Mouse (Mus musculus): ENCODE results near the gene Txnip.
A peak's percentile ranks its signal among the peaks of the same experiment; 100 is the strongest.
"Not testable (repeated sequence)": the region's sequence is repeated elsewhere in the genome, so short reads cannot be mapped to it uniquely, and the experiment has no call there.

The Txnip gene

DNA sequence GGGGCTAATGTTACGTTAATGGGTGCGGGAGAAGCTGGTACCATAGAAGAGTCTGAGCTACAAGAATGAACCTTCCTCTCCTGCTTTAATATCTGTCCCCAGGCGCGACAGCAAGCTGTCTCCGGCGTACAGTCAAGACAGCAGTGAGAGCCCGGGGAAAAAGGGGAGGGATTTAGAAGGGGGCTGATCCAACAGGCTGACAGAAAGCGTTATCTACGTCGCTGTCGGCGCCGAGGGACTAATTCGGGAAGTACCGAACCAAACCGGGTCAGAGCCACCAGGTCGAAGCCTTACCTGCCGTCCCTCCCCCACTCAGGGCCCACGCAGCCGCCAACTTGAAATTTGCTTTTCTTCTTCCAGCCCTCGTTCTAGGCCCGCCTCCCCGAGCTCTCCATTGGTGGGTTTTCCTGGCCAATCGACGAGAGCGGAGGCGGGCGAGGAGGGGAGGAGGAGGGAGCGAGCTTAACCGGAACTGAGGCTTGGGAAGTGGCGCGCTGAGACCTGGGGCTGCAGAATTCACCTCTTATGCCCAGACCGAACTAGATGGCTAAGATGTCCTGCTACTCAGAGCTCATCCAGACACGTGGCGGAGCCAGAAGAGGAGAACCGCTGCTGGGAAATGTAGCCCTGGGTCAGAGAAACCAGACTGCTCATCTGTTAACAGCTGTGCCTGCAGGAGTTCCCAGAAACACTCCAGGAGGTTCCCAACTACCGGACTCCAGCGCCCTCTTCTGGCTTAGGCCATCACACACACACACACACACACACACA lies 36.2 kb downstream of the Txnip start, which contains the start of gene Polr3gl:
Polr3gl (minus strand) TSS at position 392 of the 771 bp plus-strand sequence.
- peak; percentile 95 for DNase-seq (ENCODE audit: low spot score)

GRCm38 (mm10) chr3:96594851-96595250 lies 37.1 kb downstream of the Txnip start:
- DNase-seq (ENCODE audit: low spot score), result no peak

GRCm38 (mm10) chr3:96595661-96596060 lies 37.9 kb downstream of the Txnip start:
- DNase-seq (ENCODE audit: low spot score), result no peak

GRCm38 (mm10) chr3:96596228-96596707 lies 38.5 kb downstream of the Txnip start, which contains the start of gene Ankrd34a:
Ankrd34a (plus strand) TSS chr3:96596636.
- no peak for DNase-seq (ENCODE audit: low spot score)

DNA sequence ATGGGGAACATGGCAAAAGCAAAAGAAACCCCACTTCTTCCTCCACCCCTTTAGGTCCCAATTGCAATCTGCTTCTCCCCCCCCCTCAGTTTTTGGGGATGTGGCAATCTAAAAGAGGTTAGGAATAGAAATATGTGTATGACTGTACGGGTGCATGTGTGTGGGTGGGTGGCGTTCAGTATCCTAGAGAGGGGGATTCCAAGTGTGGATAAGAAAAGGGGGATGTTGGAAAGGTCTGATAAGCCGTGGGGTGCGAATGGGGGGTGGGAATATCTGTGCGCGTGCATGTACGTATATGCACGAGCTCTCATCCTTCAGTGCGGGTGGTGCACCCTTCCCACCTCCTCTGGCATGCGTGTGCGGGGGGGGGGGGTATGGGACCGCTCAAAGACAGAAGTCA lies 39.1 kb downstream of the Txnip start:
- no peak for DNase-seq (ENCODE audit: low spot score)

DNA sequence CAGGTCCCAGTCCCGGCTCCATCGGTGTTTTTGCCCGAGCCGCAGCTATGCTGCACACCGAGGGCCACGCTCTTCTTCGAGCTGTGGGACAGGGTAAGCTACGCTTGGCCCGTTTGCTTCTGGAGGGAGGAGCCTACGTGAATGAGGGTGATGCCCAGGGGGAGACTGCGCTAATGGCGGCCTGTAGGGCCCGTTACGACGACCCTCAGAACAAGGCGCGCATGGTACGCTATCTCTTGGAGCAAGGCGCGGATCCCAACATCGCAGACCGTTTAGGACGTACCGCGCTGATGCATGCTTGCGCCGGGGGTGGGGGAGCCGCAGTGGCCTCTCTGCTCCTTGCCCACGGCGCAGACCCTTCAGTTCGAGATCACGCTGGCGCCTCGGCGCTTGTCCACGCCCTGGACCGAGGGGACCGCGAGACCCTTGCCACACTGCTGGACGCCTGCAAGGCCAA lies 39.7 kb downstream of the Txnip start:
- no peak for DNase-seq (ENCODE audit: low spot score)

DNA sequence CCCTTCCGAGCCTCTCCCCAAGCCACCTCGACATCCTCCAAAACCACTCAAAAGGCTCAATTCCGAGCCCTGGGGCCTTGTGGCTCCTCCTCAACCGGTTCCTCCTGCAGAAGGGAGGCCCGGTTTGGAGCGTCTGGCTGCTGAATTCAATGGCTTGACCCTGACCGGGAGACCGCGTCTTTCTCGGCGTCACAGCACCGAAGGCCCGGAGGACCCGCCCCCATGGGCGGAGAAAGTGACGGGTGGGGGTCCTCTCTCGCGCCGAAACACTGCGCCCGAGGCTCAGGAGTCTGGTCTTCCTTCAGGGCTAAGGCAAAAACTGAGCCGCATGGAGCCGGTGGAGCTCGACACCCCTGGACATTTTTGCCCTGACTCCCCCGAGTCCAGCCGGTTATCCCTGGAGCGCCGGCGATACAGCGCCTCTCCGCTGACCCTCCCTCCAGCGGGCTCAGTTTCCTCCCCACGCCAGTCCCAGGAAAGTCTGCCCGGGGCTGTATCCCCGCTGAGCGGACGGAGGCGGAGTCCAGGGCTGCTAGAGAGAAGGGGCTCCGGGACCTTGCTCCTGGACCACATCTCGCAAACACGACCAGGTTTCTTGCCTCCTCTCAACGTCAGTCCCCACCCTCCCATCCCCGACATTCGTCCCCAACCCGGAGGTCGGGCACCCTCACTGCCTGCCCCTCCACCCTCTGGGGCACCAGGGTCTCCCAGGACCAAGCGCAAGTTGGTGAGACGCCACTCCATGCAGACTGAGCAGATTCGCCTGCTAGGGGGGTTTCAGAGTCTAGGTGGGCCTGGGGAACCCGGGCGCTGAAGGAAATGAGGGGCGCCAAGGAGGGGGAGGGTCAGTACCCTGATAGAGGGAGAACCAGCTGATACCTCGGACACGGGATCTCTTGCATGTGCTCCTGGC lies 40.7 kb downstream of the Txnip start:
- DNase-seq (ENCODE audit: low spot score), result peak; percentile 66

- DNase-seq (ENCODE audit: low spot score), result no peak
These were observed 41.3 kb downstream of the Txnip start for GRCm38 (mm10) chr3:96599069-96599393.

DNA sequence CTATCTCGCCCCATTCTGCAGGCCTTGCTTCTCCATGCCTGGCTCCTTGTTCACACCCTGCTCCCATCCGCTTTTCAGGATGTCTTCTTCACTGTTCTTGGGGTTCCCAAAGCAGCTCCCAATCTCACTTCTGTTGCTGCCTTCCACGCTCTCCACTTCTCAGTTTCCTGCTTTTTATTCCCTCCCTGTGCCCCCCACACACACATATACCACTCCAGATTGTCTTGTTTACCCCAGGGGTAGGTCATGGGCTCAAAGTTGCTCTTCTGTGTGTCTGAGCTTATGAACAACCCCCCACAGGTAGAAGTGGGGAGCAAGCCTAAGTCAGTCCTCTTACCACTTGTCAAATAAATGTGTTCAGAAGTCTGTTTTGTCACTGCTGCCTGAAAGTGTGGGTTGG lies 41.7 kb downstream of the Txnip start:
- no peak for DNase-seq (ENCODE audit: low spot score)

GRCm38 (mm10) chr3:96600639-96601250 lies 43.0 kb downstream of the Txnip start, which contains the start of gene Lix1l:
Lix1l (plus strand) TSS chr3:96601149.
- peak; percentile 91 for DNase-seq (ENCODE audit: low spot score)

GRCm38 (mm10) chr3:96601251-96601787 lies 43.6 kb downstream of the Txnip start:
- peak; percentile 79 for DNase-seq (ENCODE audit: low spot score)

GRCm38 (mm10) chr3:96601941-96602703 lies 44.4 kb downstream of the Txnip start:
- peak; percentile 51 for DNase-seq (ENCODE audit: low spot score)

DNA sequence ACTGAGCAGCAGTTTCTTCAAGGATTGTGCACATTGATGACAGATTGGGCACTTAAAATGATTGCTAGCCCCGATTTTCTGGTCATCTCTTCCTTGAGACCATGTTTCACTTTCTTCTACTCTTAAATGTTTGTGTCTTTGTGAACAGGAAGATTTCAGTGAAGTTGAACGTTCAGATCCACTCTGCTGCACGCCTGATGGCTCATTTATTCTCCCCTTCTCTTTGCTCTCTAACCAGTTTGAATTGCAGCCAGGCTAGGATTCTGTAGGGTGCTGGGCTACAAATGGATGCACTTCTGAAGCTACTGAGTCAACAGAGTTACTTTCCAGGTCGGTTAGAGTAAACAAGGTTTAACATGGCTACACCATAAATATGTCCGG lies 44.9 kb downstream of the Txnip start:
- DNase-seq (ENCODE audit: low spot score), result no peak

- no peak for DNase-seq (ENCODE audit: low spot score)
These were observed 45.6 kb downstream of the Txnip start for GRCm38 (mm10) chr3:96603311-96603710.

DNA sequence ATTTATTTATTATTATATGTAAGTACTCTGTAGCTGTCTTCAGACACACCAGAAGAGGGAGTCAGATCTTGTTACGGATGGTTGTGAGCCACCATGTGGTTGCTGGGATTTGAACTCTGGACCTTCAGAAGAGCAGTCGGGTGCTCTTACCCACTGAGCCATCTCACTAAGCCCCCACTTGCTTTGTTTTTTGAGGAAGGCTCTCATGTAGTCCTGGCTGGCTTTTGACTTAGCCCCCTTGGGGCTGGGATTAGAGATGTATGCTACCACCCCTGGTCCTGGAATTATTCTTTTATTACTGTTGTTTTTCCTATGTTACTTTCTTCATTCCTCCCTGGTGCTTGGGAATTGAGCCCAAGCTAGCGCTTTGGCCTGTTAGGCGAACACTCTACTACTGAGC lies 48.2 kb downstream of the Txnip start:
- not testable (repeated sequence) for DNase-seq (ENCODE audit: low spot score)

DNA sequence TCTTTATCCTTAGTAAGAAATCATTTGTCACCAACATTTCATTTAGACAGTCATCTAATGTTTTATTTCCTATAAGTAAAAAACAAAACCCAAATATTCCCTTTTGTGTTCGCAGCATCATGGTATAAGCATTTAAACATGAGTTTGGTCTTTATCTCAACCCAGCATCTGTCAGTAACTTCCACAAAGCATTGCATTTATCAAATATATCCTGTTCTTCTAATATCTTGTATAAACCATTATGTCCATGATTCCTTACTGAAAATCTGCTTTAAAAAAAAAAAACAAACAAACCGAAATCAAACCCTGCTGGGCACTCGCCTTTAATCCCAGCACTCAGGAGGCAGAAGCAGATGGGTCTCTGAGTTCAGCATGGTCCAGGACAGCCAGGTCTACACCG lies 48.9 kb downstream of the Txnip start:
- no peak for DNase-seq (ENCODE audit: low spot score)
